Mouse (Mus musculus) small intestine, adult 2 months (tissue): ENCODE measurements around the gene Tnni2. TPM values are rescaled to one million over a fixed set of nuclear protein-coding genes. Genes with fewer than 3 reads are reported as not detected.

Experiments
- H3K27ac ChIP-seq: fragments of 200-500 bp; 2 replicates; pipeline ENCODE4 v1.5.1; 2012; ENCODE audit warnings: low read depth, low read length, control low read depth, inconsistent platforms; ENCODE audit not compliant: insufficient read depth
- H3K27me3 ChIP-seq: fragments of 200-500 bp; 2 replicates; pipeline ENCODE4 v1.6.1; 2012; ENCODE audit warnings: mild to moderate bottlenecking, moderate library complexity, low read length, inconsistent platforms; ENCODE audit not compliant: control insufficient read depth, insufficient read depth
- H3K36me3 ChIP-seq: fragments of 200-500 bp; 2 replicates; pipeline ENCODE4 v1.6.1; 2012; ENCODE audit warnings: mild to moderate bottlenecking, low read length, control low read depth, inconsistent platforms; ENCODE audit not compliant: control insufficient read depth, insufficient read depth
- H3K4me1 ChIP-seq: fragments of 200-500 bp; 2 replicates; pipeline ENCODE4 v1.6.1; 2012; ENCODE audit warnings: low read length, inconsistent platforms, mixed read lengths; ENCODE audit not compliant: control insufficient read depth, insufficient read depth, insufficient read length
- H3K4me3 ChIP-seq: fragments of 200-500 bp; 2 replicates; pipeline ENCODE4 v1.5.1; 2012; ENCODE audit warnings: low read depth, mild to moderate bottlenecking, control low read depth, inconsistent platforms, low read length, moderate library complexity
- CTCF ChIP-seq: fragments of 200-500 bp; IDR thresholded peaks from 2 replicates; pipeline ENCODE4 v1.5.1; 2012; ENCODE audit warnings: low read depth, mild to moderate bottlenecking, control low read depth, inconsistent platforms, low read length, moderate library complexity, mixed read lengths; ENCODE audit not compliant: insufficient replicate concordance, insufficient read length; ENCODE audit errors: extremely low read depth
- POLR2A ChIP-seq: fragments of 200-500 bp; IDR thresholded peaks from 2 replicates; pipeline ENCODE4 v1.6.1; 2012; ENCODE audit warnings: low read depth, mild to moderate bottlenecking, control low read depth, inconsistent platforms, low read length, moderate library complexity
- WGBS: fragments of 180-500 bp; shearing (Covaris S2); methylation state at CpG from one replicate; pipeline ENCODE4 v1.1.7; 2018; 5-methylcytosine and 5-hydroxymethylcytosine counted together
- polyA plus RNA-seq: library from polyadenylated mRNA; depleted of rRNA; stranded (reverse); fragments of >200 nt; gene quantifications from 2 replicates; pipeline ENCODE4 v1.2.3, GENCODE M21; 2012

Gene Tnni2
- polyA plus RNA-seq, 1 experiment = 0.35 TPM

GRCm38 (mm10) chr7:142428213-142428612 lies 13.4 kb upstream of the Tnni2 start:
- TF ChIP-seq POLR2A = no peak
- no peak for TF ChIP-seq CTCF
- H3K36me3 ChIP-seq = no peaks in the 10 kb centered on the region
- WGBS = 46% methylated on average over 7 of the region's 7 CpGs
- no peak overlapping the region for H3K4me3 ChIP-seq
- no peaks in the 10 kb centered on the region for H3K4me1 ChIP-seq
- no peak overlapping the region for H3K27ac ChIP-seq
- no peaks in the 10 kb centered on the region for H3K27me3 ChIP-seq

GRCm38 (mm10) chr7:142430160-142430678 lies 11.4 kb upstream of the Tnni2 start:
- H3K27ac ChIP-seq = no peak overlapping the region
- TF ChIP-seq CTCF = no peak
- TF ChIP-seq POLR2A = no peak
- H3K4me1 ChIP-seq = peaks cover 11% of the 10 kb centered on the region
- H3K36me3 ChIP-seq = no peaks in the 10 kb centered on the region
- no peak overlapping the region for H3K4me3 ChIP-seq
- WGBS = 24% methylated on average over 12 of the region's 12 CpGs
- no peaks in the 10 kb centered on the region for H3K27me3 ChIP-seq

- no peaks in the 10 kb centered on the region for H3K36me3 ChIP-seq
- H3K4me3 ChIP-seq = no peak overlapping the region
- H3K4me1 ChIP-seq = peaks cover 11% of the 10 kb centered on the region
- TF ChIP-seq CTCF = no peak
- TF ChIP-seq POLR2A = no peak
- no peaks in the 10 kb centered on the region for H3K27me3 ChIP-seq
- 92% methylated on average over 14 of the region's 14 CpGs for WGBS
- H3K27ac ChIP-seq = no peak overlapping the region
Measured at GRCm38 (mm10) chr7:142431106-142431505, 10.5 kb upstream of the Tnni2 start.

GRCm38 (mm10) chr7:142433623-142434022 lies 8.0 kb upstream of the Tnni2 start:
- Histone ChIP-seq H3K27ac (no peak overlapping the region), H3K4me1 (peaks cover 11% of the 10 kb centered on the region), H3K4me3 (no peak overlapping the region), H3K36me3 (no peaks in the 10 kb centered on the region), H3K27me3 (no peaks in the 10 kb centered on the region)
- WGBS = 25% methylated on average over 19 of the region's 19 CpGs
- no peak for TF ChIP-seq CTCF
- TF ChIP-seq POLR2A = no peak

- TF ChIP-seq CTCF = no peak
- TF ChIP-seq POLR2A = no peak
- Histone ChIP-seq H3K36me3 (no peaks in the 10 kb centered on the region), H3K4me3 (no peak within 1 kb of the TSS), H3K27ac (no peak within 1 kb of the TSS), H3K27me3 (no peaks in the 10 kb centered on the region), H3K4me1 (peaks cover 11% of the 10 kb centered on the region)
- 54% methylated on average over 10 of the region's 10 CpGs for WGBS
Measured at GRCm38 (mm10) chr7:142434137-142434865, 7.3 kb upstream of the Tnni2 start, which contains the start of gene Syt8. Gene Syt8, plus strand, starts transcription at chr7:142434850.

GRCm38 (mm10) chr7:142435524-142435923 lies 6.1 kb upstream of the Tnni2 start:
- 26% methylated on average over 4 of the region's 4 CpGs for WGBS
- Histone ChIP-seq H3K27me3 (no peaks in the 10 kb centered on the region), H3K4me3 (no peak overlapping the region), H3K4me1 (peaks cover 11% of the 10 kb centered on the region), H3K36me3 (no peaks in the 10 kb centered on the region), H3K27ac (no peak overlapping the region)
- TF ChIP-seq POLR2A (no peak), CTCF (peak; percentile 73; the same call in 1 of the 2 replicates)

- 47% methylated on average over 5 of the region's 5 CpGs for WGBS
- Histone ChIP-seq H3K36me3 (no peaks in the 10 kb centered on the region), H3K27ac (no peak overlapping the region), H3K4me1 (peaks cover 11% of the 10 kb centered on the region), H3K27me3 (no peaks in the 10 kb centered on the region), H3K4me3 (no peak overlapping the region)
- TF ChIP-seq POLR2A = no peak
Measured at GRCm38 (mm10) chr7:142437324-142437723, 4.3 kb upstream of the Tnni2 start.
